Mouse (Mus musculus): ENCODE measurements at regions not wholly inside any gene's neighbourhood (a gene's known extent, or its start where the extent isn't known, plus 50 kb on each side); places are given as distances from the start of the nearest gene placed in this dataset.

DNA sequence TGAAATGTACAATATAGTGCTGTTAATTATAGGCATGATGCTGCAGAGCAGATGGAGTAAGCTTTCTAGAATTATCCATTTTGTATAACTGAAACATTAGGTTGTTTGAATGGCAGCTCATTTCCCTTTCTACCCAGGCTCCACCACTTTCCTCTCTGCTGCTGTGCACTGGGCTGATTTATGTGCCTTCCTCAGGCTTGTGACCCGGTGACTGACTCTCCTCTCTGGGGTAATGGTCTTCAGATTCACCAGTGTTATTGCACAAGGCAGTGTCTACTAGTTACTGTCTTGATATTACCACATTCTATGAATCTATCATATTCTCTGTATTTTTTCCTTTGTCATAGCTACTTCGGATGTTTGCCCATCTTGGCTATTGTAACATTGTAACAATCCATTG, 109.4 kb upstream of the Tpk1 start:
- H3K27ac ChIP-seq (replicated peaks), result no peak overlapping the region
- H3K9me3 ChIP-seq, result no peaks in the 10 kb centered on the region
- H3K27me3 ChIP-seq, result no peaks in the 10 kb centered on the region
- H3K9ac ChIP-seq, result no peak overlapping the region
- no peaks in the 10 kb centered on the region for H3K36me3 ChIP-seq
- no peak overlapping the region for H3K4me2 ChIP-seq
- H3K4me1 ChIP-seq (replicated peaks), result peaks cover 12% of the 10 kb centered on the region; the same call in 1 of the 2 replicates
- no peak for ATAC-seq (ENCODE audit: low read depth)
- no peak overlapping the region for H3K4me3 ChIP-seq
- 52% methylated on average over 2 of the region's 2 CpGs for WGBS

DNA sequence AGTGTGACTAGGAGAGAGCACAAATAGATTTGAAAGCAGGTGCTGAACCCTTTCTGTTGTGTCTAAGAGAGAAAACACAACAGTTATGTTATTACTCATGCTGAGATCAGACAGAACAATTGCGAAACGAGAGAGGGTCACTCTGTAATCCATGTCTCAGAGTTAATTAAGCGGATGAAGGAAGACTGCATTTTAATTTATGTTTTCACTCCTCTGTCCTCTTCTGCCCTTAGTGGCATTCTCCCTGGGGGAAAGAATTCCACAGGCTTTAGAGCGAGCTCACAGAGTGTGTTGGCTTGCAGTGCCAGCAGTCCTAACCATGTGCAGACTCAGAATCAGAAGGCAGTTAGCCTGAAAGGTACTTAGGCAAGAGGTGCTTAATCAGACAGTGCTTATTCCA, 108.4 kb upstream of the Tpk1 start:
- H3K27ac ChIP-seq (replicated peaks), result no peak overlapping the region
- peak; percentile 47; the same call in 1 of the 2 replicates for ATAC-seq (ENCODE audit: low read depth)

DNA sequence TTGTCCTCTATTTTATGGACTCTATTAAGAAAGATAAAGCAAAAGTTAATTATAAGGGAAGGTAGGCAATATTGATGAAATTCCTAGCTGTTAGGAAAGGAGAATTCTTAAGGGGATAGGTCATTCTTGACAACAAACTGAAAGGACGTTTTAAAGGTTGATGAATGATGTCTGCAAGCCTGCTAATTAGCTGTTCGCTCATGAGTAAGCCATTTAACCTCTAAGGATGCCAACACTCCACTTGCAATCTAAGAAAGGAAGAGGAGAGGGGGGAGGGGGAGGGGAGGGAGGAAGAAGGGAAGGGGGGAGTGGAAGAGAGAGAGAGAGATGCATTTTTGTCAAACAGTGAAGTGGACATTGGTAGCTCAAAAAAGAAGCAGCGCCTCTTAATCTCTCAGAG, 107.5 kb upstream of the Tpk1 start:
- Histone ChIP-seq H3K9ac (no peak overlapping the region), H3K36me3 (no peaks in the 10 kb centered on the region), H3K9me3 (no peaks in the 10 kb centered on the region), H3K27me3 (no peaks in the 10 kb centered on the region), H3K4me1 (replicated peaks) (peaks cover 12% of the 10 kb centered on the region; the same call in 1 of the 2 replicates), H3K27ac (replicated peaks) (no peak overlapping the region), H3K4me2 (no peak overlapping the region), H3K4me3 (no peak overlapping the region)
- WGBS, result 38% methylated on average over 3 of the region's 3 CpGs
- ATAC-seq (ENCODE audit: low read depth), result no peak

More for the DNA sequence above, 108.4 kb upstream of the Tpk1 start:
- no peak overlapping the region for H3K4me3 ChIP-seq
- 17% methylated on average over 4 of the region's 4 CpGs for whole genome bisulfite sequencing
- no peak overlapping the region for H3K4me2 ChIP-seq
- H3K36me3 ChIP-seq, result no peaks in the 10 kb centered on the region
- H3K9me3 ChIP-seq, result no peaks in the 10 kb centered on the region
- peaks cover 12% of the 10 kb centered on the region; the same call in 1 of the 2 replicates for H3K4me1 ChIP-seq (replicated peaks)
- H3K9ac ChIP-seq, result no peak overlapping the region
- no peaks in the 10 kb centered on the region for H3K27me3 ChIP-seq

DNA sequence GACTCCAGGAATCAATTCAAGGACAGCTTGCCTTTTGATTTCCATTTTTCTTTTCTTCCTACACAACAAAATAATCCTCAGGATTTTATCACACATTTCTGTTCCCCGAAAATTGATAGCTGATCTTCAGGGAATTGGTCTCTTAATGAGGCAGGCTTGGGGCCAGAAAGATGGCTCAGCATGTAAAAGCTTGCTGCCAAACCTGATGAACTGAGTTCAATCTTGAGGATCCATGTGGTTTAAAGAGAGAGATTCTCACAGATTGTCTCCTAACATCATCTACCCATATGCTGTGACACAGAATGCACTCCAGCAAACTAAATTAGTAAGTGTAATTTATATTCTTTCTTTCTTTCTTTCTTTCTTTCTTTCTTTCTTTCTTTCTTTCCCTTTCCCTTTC, 99.9 kb upstream of the Tpk1 start:
- Histone ChIP-seq H3K27me3 (no peaks in the 10 kb centered on the region), H3K9me3 (no peaks in the 10 kb centered on the region), H3K27ac (replicated peaks) (no peak overlapping the region), H3K4me2 (no peak overlapping the region), H3K9ac (no peak overlapping the region), H3K4me1 (replicated peaks) (no peaks in the 10 kb centered on the region), H3K4me3 (no peak overlapping the region), H3K36me3 (no peaks in the 10 kb centered on the region)
- ATAC-seq (ENCODE audit: low read depth), result no peak
- 81% methylated on average over 1 of the region's 1 CpGs for whole genome bisulfite sequencing

All from neural tube, embryonic 13.5 days (tissue).